Mouse (Mus musculus) stomach, embryonic 15.5 days (tissue): Measurements from ENCODE around the gene Mark1. TPM values are rescaled to one million over a fixed set of nuclear protein-coding genes. Genes with fewer than 3 reads are reported as not detected.

Experiments used
- ATAC-seq: fragments of 200-750 bp; cut with Nextera tagmentation; 2 replicates; pipeline ENCODE4 v1.8.0; 2017; ENCODE audit warnings: low read depth, moderate number of reproducible peaks, moderate TSS enrichment; ENCODE audit not compliant: insufficient read depth, low FRiP score
- H3K27ac ChIP-seq: fragments of 300-500 bp; sonication (generic); 2 replicates; pipeline ENCODE4 v1.5.1; 2015; ENCODE audit warnings: mild to moderate bottlenecking, inconsistent platforms
- H3K27me3 ChIP-seq: fragments of 300-500 bp; sonication (generic); replicated peaks from 2 replicates; pipeline ENCODE4 v1.6.1; 2015; ENCODE audit warnings: inconsistent platforms
- H3K36me3 ChIP-seq: fragments of 300-500 bp; sonication (generic); 2 replicates; pipeline ENCODE4 v1.6.1; 2015; ENCODE audit warnings: inconsistent platforms
- H3K4me1 ChIP-seq: fragments of 300-500 bp; sonication (generic); 2 replicates; pipeline ENCODE4 v1.6.1; 2015; ENCODE audit warnings: inconsistent platforms
- H3K4me2 ChIP-seq: fragments of 300-500 bp; sonication (generic); 2 replicates; pipeline ENCODE4 v1.6.1; 2015; ENCODE audit warnings: mild to moderate bottlenecking, inconsistent platforms
- H3K4me3 ChIP-seq: fragments of 300-500 bp; sonication (generic); replicated peaks from 2 replicates; pipeline ENCODE4 v1.5.1; 2015; ENCODE audit warnings: inconsistent platforms
- H3K9ac ChIP-seq: fragments of 300-500 bp; sonication (generic); 2 replicates; pipeline ENCODE4 v1.6.1; 2015; ENCODE audit warnings: inconsistent platforms
- H3K9me3 ChIP-seq: fragments of 300-500 bp; sonication (generic); 2 replicates; pipeline ENCODE4 v1.6.1; 2016; ENCODE audit warnings: inconsistent platforms
- WGBS: fragments of 180-500 bp; shearing (Covaris S2); methylation state at CpG from one replicate; pipeline ENCODE4 v1.1.7; 2015; 5-methylcytosine and 5-hydroxymethylcytosine counted together
- polyA plus RNA-seq: library from polyadenylated mRNA; unstranded; fragments of >200 nt; fragmentation: Nextera tagmentation; extraction: Ambion mirVana; gene quantifications from 2 replicates; pipeline ENCODE4 v1.2.1, GENCODE M21; 2015

The Mark1 gene
- polyA plus RNA-seq: 2.5 and 2.8 TPM in 2 replicates

GRCm38 (mm10) chr1:184999071-184999750 lies at the start of gene Mark1:
Mark1 (minus strand) TSS chr1:184999570.
- no peaks in the 10 kb centered on the region for H3K36me3 ChIP-seq
- no peaks in the 10 kb centered on the region for H3K9me3 ChIP-seq
- peak within 1 kb of the TSS; percentile 88 for H3K4me2 ChIP-seq
- no peak; the same call in 1 of the 2 replicates for ATAC-seq
- peaks cover 11% of the 10 kb centered on the region; the same call in 1 of the 2 replicates for H3K4me1 ChIP-seq
- H3K9ac ChIP-seq: peak within 1 kb of the TSS; percentile 71
- H3K27me3 ChIP-seq: no peaks in the 10 kb centered on the region
- no peak within 1 kb of the TSS; the same call in 1 of the 2 replicates for H3K27ac ChIP-seq
- WGBS: under 1% methylated on average over 60 of the region's 88 CpGs
- peak within 1 kb of the TSS; percentile 72 for H3K4me3 ChIP-seq

DNA sequence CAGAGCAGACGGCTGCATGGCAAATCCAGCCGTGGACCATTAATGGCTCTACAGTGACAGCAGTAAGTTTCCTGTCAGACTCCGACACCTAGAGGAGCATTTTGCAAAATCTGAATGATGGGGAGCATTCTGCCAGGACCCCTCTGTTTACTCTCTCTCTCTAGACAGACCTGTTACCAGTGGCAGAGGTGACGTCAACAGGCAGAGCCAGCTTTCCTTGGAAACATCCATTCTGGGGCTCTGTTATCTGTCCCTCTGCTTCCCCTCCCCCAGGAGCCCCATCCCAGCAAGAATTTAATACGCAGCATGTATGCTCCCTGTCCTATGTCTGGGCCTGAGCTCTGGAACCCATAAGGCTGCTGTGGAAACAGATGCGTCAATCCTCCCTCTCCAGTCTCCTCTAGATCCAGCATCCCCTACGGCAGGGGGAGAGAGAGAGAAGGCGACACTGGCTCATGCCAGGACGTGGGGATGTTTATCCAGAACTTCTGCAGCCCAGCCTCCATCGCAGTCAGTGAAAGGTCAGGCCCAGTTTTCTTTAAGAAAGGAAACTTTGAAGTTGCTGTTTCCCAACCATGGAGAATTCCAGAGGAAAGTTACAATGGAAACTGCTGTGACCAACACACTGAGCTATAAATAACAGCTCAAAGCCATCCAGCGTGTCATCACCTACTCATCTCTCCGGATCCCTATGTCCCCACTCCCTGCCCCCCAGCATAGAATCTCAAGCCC lies 48.3 kb upstream of the Mark1 start:
- Histone ChIP-seq H3K27ac (no peak overlapping the region), H3K27me3 (no peaks in the 10 kb centered on the region), H3K9me3 (no peaks in the 10 kb centered on the region), H3K4me2 (no peak overlapping the region), H3K9ac (no peak overlapping the region), H3K4me1 (no peaks in the 10 kb centered on the region), H3K36me3 (no peaks in the 10 kb centered on the region), H3K4me3 (no peak overlapping the region)
- ATAC-seq: no peak
- WGBS: 47% methylated on average over 12 of the region's 12 CpGs

GRCm38 (mm10) chr1:185046513-185046912 lies 47.1 kb upstream of the Mark1 start:
- H3K9ac ChIP-seq: no peak overlapping the region
- no peak for ATAC-seq
- H3K4me3 ChIP-seq: no peak overlapping the region
- no peaks in the 10 kb centered on the region for H3K36me3 ChIP-seq
- no peak overlapping the region for H3K4me2 ChIP-seq
- H3K27ac ChIP-seq: no peak overlapping the region
- H3K4me1 ChIP-seq: no peaks in the 10 kb centered on the region
- 74% methylated on average over 8 of the region's 8 CpGs for WGBS
- no peaks in the 10 kb centered on the region for H3K9me3 ChIP-seq
- H3K27me3 ChIP-seq: no peaks in the 10 kb centered on the region

GRCm38 (mm10) chr1:185038183-185038686 lies 38.9 kb upstream of the Mark1 start:
- Histone ChIP-seq H3K4me3 (no peak overlapping the region), H3K36me3 (no peaks in the 10 kb centered on the region), H3K9me3 (no peaks in the 10 kb centered on the region), H3K4me1 (no peaks in the 10 kb centered on the region), H3K27me3 (no peaks in the 10 kb centered on the region), H3K9ac (no peak overlapping the region), H3K27ac (no peak overlapping the region), H3K4me2 (no peak overlapping the region)
- WGBS: 63% methylated on average over 7 of the region's 7 CpGs
- no peak for ATAC-seq

DNA sequence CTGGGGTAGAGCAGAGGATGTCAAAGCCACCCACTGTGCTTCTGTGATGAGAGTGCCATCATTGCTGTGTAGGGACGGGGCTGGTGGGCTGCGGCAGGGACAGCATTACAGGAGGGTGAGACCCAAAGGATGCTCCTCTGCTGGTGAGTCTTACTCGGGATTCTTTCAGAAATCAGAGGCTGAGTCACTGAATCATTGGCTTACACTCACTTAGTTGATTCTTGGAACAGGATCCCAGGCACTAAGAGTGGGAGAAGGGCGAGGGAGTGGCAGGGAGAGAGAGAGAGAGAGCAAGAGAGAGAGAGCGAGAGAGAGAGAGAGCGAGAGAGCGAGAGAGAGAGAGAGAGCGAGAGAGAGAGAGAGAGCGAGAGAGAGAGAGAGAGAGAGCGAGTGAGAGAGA lies 31.2 kb upstream of the Mark1 start:
- no peak overlapping the region for H3K27ac ChIP-seq
- WGBS: 84% methylated on average over 10 of the region's 10 CpGs
- no peak overlapping the region for H3K9ac ChIP-seq
- H3K4me3 ChIP-seq: no peak overlapping the region
- no peaks in the 10 kb centered on the region for H3K27me3 ChIP-seq
- H3K36me3 ChIP-seq: no peaks in the 10 kb centered on the region
- H3K9me3 ChIP-seq: no peaks in the 10 kb centered on the region
- H3K4me1 ChIP-seq: no peaks in the 10 kb centered on the region
- no peak overlapping the region for H3K4me2 ChIP-seq
- ATAC-seq: no peak

DNA sequence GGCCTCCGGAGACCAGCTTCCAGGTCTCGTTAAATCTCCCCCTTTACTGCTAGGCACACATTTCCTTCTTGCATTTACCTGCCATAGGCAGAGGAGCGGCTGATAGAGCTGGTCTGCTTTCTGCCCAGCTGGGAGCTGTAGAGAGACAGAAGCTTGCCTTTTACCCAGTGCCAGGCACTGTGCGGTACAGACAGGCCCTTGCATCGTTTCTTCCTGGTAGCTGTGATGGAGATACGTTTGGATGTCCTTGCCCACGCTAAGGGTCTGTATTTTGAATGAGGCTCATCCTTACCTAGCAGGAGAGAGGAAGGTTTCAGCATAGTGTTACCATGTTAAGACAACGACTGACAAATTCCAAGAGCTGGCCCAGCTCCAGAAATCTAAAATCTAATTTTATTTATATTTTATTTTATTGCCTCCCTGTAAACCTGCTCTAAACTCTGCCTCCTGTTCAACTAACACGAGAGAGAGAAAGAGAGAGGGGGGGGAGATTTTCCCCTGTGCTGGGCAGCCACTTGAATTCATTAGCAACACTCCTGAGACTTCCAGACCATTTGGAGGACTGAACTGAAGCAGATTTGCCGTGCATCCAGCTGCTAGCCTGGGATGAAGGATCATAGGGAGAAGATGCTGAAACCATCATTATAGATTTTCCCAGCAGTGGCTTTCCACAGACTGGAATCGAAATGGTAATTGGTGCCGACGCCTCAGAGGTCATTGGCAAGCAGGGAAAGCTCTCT lies 21.2 kb upstream of the Mark1 start:
- Histone ChIP-seq H3K4me2 (no peak overlapping the region), H3K9me3 (no peaks in the 10 kb centered on the region), H3K27ac (no peak overlapping the region), H3K4me1 (no peaks in the 10 kb centered on the region), H3K27me3 (no peaks in the 10 kb centered on the region), H3K4me3 (no peak overlapping the region), H3K36me3 (no peaks in the 10 kb centered on the region), H3K9ac (no peak overlapping the region)
- no peak for ATAC-seq
- WGBS: 70% methylated on average over 13 of the region's 13 CpGs

DNA sequence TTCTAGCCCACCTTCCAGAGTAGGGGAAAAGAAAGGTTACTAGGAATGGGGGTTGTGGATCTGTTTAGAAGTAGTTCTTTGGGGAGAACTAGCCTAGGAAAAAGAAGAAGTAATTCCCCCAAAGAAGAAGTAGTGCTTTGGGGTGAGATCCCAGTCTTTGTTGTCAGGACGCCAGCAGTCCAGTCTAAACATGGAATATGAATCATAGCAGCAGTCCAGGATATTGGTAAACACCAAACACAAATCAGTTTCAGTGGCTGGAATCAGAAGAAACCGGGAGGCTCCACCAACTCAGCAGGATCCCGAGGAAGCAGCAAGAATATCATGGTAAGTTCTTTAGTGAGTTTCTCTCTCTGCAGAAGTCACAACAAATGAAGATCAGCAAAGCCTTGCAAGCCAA lies 13.2 kb upstream of the Mark1 start:
- WGBS: 76% methylated on average over 3 of the region's 3 CpGs
- Histone ChIP-seq H3K9me3 (no peaks in the 10 kb centered on the region), H3K27ac (no peak overlapping the region), H3K4me1 (no peaks in the 10 kb centered on the region), H3K9ac (no peak overlapping the region), H3K27me3 (no peaks in the 10 kb centered on the region), H3K36me3 (no peaks in the 10 kb centered on the region), H3K4me2 (no peak overlapping the region), H3K4me3 (no peak overlapping the region)
- no peak for ATAC-seq

DNA sequence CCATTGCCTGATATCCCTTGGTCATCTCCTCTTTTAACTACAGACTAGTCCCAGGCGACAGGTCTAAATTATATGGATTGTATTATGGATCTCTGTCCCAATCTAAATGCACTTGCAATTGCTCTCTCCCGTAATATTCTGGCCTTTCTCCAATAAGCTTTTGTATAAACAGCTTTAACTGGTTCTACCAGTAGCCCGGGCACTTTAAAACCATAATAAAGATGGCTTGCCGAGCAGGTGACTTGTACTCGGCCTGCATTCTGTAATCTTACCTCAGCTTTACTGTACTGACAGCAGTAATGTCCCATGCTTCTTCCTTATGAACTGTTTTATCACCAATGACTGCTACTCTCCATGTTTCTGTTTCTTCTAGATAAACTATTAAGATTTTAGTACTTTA lies 7.7 kb upstream of the Mark1 start:
- WGBS: 48% methylated on average over 5 of the region's 5 CpGs
- Histone ChIP-seq H3K9ac (no peak overlapping the region), H3K27me3 (no peaks in the 10 kb centered on the region), H3K4me1 (no peaks in the 10 kb centered on the region), H3K36me3 (no peaks in the 10 kb centered on the region), H3K4me2 (no peak overlapping the region), H3K4me3 (no peak overlapping the region), H3K9me3 (no peaks in the 10 kb centered on the region), H3K27ac (no peak overlapping the region)
- no peak for ATAC-seq

GRCm38 (mm10) chr1:184999780-185000599 lies 620 bp upstream of the Mark1 start:
- no peaks in the 10 kb centered on the region for H3K36me3 ChIP-seq
- H3K9me3 ChIP-seq: no peaks in the 10 kb centered on the region
- 2% methylated on average over 40 of the region's 65 CpGs for WGBS
- H3K27ac ChIP-seq: no peak overlapping the region; the same call in 1 of the 2 replicates
- ATAC-seq: peak; percentile 34
- H3K9ac ChIP-seq: peak overlapping the region; percentile 71
- peak overlapping the region; percentile 88 for H3K4me2 ChIP-seq
- peaks cover 11% of the 10 kb centered on the region; the same call in 1 of the 2 replicates for H3K4me1 ChIP-seq
- H3K27me3 ChIP-seq: no peaks in the 10 kb centered on the region
- H3K4me3 ChIP-seq: peak overlapping the region; percentile 72

DNA sequence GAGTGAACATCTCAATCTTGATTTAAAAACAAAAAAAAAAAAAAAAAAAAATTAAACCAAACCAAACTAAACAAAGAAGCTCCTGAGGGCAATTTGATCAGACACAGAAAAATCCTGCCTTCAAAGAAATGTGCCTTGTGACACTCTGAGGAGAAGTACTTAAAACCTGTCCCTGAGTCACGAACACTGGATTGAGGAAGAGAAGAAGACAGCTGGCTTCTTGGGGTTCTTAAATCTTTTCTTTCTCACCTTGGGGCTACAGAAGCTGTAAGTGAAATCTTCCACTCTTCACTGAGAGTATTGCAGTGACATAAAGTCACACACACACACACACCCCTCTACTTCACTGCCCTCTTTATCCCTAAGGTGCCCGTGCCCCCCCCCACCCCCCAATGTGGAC lies 739 bp downstream of the Mark1 start:
- H3K9ac ChIP-seq: peak overlapping the region; percentile 71; the same call in 1 of the 2 replicates
- H3K27me3 ChIP-seq: no peaks in the 10 kb centered on the region
- H3K4me1 ChIP-seq: peaks cover 11% of the 10 kb centered on the region; the same call in 1 of the 2 replicates
- no peaks in the 10 kb centered on the region for H3K36me3 ChIP-seq
- no peak for ATAC-seq
- H3K9me3 ChIP-seq: no peaks in the 10 kb centered on the region
- H3K4me3 ChIP-seq: peak overlapping the region; percentile 72
- WGBS: 27% methylated on average over 2 of the region's 2 CpGs
- no peak overlapping the region for H3K27ac ChIP-seq
- peak overlapping the region; percentile 88 for H3K4me2 ChIP-seq

DNA sequence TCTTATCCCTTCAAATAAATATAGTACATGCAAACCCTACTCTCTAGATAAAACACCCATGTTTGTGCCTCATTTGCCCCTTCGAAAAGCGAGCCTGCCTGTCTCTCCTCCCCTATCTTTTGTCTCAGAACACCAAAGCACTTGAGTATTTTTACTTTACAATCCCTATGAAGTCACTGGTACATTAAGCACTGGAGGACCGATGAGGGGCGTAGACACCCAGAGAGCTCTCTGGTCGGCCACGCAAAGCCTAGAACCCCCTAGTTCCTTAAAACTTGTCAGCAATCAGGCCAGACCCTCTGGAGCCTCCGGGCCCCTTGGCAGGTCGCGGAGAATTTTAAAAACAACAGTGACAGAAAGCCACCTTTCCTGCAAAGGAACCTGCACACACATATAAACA lies 1.2 kb downstream of the Mark1 start:
- Histone ChIP-seq H3K27ac (no peak overlapping the region), H3K9me3 (no peaks in the 10 kb centered on the region), H3K4me1 (peaks cover 11% of the 10 kb centered on the region; the same call in 1 of the 2 replicates), H3K36me3 (no peaks in the 10 kb centered on the region), H3K4me2 (peak overlapping the region; percentile 88), H3K27me3 (no peaks in the 10 kb centered on the region), H3K9ac (no peak overlapping the region), H3K4me3 (0 out of 2 replicates have a peak overlapping the region, but pooled peaks have one; percentile 72)
- no peak for ATAC-seq
- 66% methylated on average over 9 of the region's 9 CpGs for WGBS
